Mouse (Mus musculus) stomach, postnatal 0 days (tissue): ENCODE measurements around the gene Slc43a1. TPM values are rescaled to one million over a fixed set of nuclear protein-coding genes. Genes with fewer than 3 reads are reported as not detected.

ENCODE experiments used
- ATAC-seq: fragments of 200-750 bp; cut with Nextera tagmentation; 2 replicates; pipeline ENCODE4 v1.8.0; 2017; ENCODE audit not compliant: low FRiP score, low TSS enrichment
- DNase-seq: peaks from one replicate; pipeline ENCODE4 v3.0.0-alpha.2; 2016; ENCODE audit warnings: low spot score
- H3K27ac ChIP-seq: fragments of 300-500 bp; sonication (generic); replicated peaks from 2 replicates; pipeline ENCODE4 v1.5.1; 2014; ENCODE audit warnings: mild to moderate bottlenecking, control low read depth
- H3K27me3 ChIP-seq: fragments of 300-500 bp; sonication (generic); 2 replicates; pipeline ENCODE4 v1.6.1; 2014; ENCODE audit warnings: low read length; ENCODE audit not compliant: control insufficient read depth, insufficient read depth
- H3K36me3 ChIP-seq: fragments of 300-500 bp; sonication (generic); 2 replicates; pipeline ENCODE4 v1.6.1; 2014; ENCODE audit warnings: low read length, mixed read lengths; ENCODE audit not compliant: control insufficient read depth, insufficient read depth
- H3K4me1 ChIP-seq: fragments of 300-500 bp; sonication (generic); replicated peaks from 2 replicates; pipeline ENCODE4 v1.6.1; 2014; ENCODE audit warnings: antibody characterized with exemption; ENCODE audit not compliant: control insufficient read depth, insufficient read depth
- H3K4me2 ChIP-seq: fragments of 300-500 bp; sonication (generic); replicated peaks from 2 replicates; pipeline ENCODE4 v1.6.1; 2014; ENCODE audit warnings: low read depth, mild to moderate bottlenecking, control low read depth, moderate library complexity
- H3K4me3 ChIP-seq: fragments of 300-500 bp; sonication (generic); 2 replicates; pipeline ENCODE4 v1.5.1; 2014; ENCODE audit warnings: low read depth, low read length, control low read depth
- H3K9ac ChIP-seq: fragments of 300-500 bp; sonication (generic); 2 replicates; pipeline ENCODE4 v1.6.1; 2014; ENCODE audit warnings: mild to moderate bottlenecking, low read length, control low read depth, mixed read lengths
- H3K9me3 ChIP-seq: fragments of 300-500 bp; sonication (generic); 2 replicates; pipeline ENCODE4 v1.6.1; 2016; ENCODE audit warnings: low read length; ENCODE audit not compliant: control insufficient read depth
- CTCF ChIP-seq: IDR thresholded peaks from 2 replicates; pipeline ENCODE4 v1.5.1; 2016; ENCODE audit warnings: antibody characterized with exemption, low read depth, mild to moderate bottlenecking, moderate library complexity
- EP300 ChIP-seq: optimal IDR thresholded peaks from 2 replicates; pipeline ENCODE3; 2016; ENCODE audit warnings: antibody characterized with exemption
- WGBS: fragments of 180-500 bp; shearing (Covaris S2); extraction: QIAGEN DNeasy Blood & Tissue Kit; methylation state at CpG from one replicate; pipeline ENCODE4 v1.1.7; 2014; 5-methylcytosine and 5-hydroxymethylcytosine counted together
- polyA plus RNA-seq: library from polyadenylated mRNA; unstranded; fragments of >200 nt; fragmentation: Nextera tagmentation; extraction: Ambion mirVana; gene quantifications from 2 replicates; pipeline ENCODE4 v1.2.1, GENCODE M21; 2015

Gene Slc43a1
- polyA plus RNA-seq, 1 experiment from 2014 or later: 5.1 TPM

DNA sequence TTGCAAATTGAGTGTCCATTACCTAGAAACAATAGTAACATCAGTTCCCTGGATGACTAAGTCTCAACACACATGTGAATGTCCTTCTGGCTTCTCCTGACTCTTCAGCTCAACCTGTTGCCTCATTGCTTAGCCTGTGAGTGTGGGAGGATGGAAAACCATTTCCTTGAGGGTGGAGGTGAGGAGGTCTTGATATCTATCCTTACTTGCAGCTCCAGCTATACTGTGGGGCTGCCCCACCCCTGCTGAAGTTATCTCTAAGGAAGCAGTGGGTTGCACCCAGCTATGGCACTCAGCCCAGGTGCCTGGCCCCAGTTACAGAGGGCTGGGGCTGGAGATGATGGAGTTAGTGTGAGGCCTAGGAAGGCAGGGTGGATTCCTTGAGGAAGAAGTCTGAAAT is 3.3 kb downstream of the Slc43a1 start:
- no peak overlapping the region for H3K4me3 ChIP-seq
- no peaks in the 10 kb centered on the region for H3K36me3 ChIP-seq
- DNase-seq: peak; percentile 32
- H3K4me2 ChIP-seq: no peak overlapping the region; the same call in 1 of the 2 replicates
- ATAC-seq: 0 out of 2 replicates have a peak, but pooled peaks have one; percentile 16
- no peaks in the 10 kb centered on the region for H3K9me3 ChIP-seq
- H3K9ac ChIP-seq: no peak overlapping the region
- no peaks in the 10 kb centered on the region for H3K27me3 ChIP-seq
- no peak overlapping the region for H3K27ac ChIP-seq
- peaks cover 10% of the 10 kb centered on the region for H3K4me1 ChIP-seq
- TF ChIP-seq CTCF (no peak), EP300 (no peak)

- Histone ChIP-seq H3K9me3 (no peaks in the 10 kb centered on the region), H3K27ac (no peak overlapping the region), H3K9ac (no peak overlapping the region), H3K4me1 (peaks cover 10% of the 10 kb centered on the region), H3K4me3 (no peak overlapping the region), H3K36me3 (no peaks in the 10 kb centered on the region), H3K4me2 (no peak overlapping the region), H3K27me3 (no peaks in the 10 kb centered on the region)
- DNase-seq (no peak), ATAC-seq (no peak)
- WGBS: 70% methylated on average over 6 of the region's 6 CpGs
- TF ChIP-seq EP300 (no peak), CTCF (no peak)
Observed at GRCm38 (mm10) chr2:84843654-84844053, 5.0 kb downstream of the Slc43a1 start.

DNA sequence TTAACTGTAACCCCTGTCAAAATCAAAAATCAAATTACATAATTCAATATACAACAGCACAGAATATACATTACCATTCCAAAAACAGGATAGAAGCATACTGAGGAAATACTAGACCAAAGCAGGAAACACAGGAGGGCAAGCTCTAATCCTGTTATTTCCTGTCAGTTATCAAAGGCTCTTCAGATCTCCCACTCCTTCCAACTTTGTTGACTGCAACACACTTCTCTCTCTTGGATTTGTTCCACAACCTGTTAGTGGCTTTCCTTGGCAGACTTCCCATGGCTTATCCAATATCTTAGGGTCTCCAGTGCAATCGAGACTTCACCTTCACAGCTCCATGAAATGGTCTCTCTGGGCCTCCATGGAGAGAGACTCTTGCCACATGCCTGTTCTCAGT is 6.6 kb downstream of the Slc43a1 start:
- Histone ChIP-seq H3K9ac (no peak overlapping the region), H3K27ac (no peak overlapping the region), H3K4me3 (no peak overlapping the region), H3K9me3 (no peaks in the 10 kb centered on the region), H3K4me2 (no peak overlapping the region), H3K36me3 (no peaks in the 10 kb centered on the region), H3K27me3 (no peaks in the 10 kb centered on the region), H3K4me1 (peaks cover 10% of the 10 kb centered on the region)
- WGBS: 69% methylated on average over 1 of the region's 1 CpGs
- no peak for DNase-seq
- no peak for ATAC-seq
- TF ChIP-seq EP300 (no peak), CTCF (no peak)

- ATAC-seq (peak; percentile 67), DNase-seq (no peak)
- Histone ChIP-seq H3K27me3 (no peaks in the 10 kb centered on the region), H3K4me3 (no peak overlapping the region), H3K9ac (no peak overlapping the region), H3K4me2 (peak overlapping the region; percentile 42; the same call in 1 of the 2 replicates), H3K4me1 (no peaks in the 10 kb centered on the region), H3K36me3 (0 out of 2 replicates have a peak, but pooled peaks cover 5% of the 10 kb centered on the region), H3K9me3 (no peaks in the 10 kb centered on the region), H3K27ac (peak overlapping the region; percentile 59; the same call in 1 of the 2 replicates)
- 50% methylated on average over 7 of the region's 7 CpGs for WGBS
- TF ChIP-seq EP300 (no peak), CTCF (no peak)
Observed at GRCm38 (mm10) chr2:84850407-84851129, 11.9 kb downstream of the Slc43a1 start.

GRCm38 (mm10) chr2:84851130-84852040 is 12.7 kb downstream of the Slc43a1 start:
- Histone ChIP-seq H3K27me3 (no peaks in the 10 kb centered on the region), H3K36me3 (0 out of 2 replicates have a peak, but pooled peaks cover 5% of the 10 kb centered on the region), H3K9ac (no peak overlapping the region), H3K27ac (peak overlapping the region; percentile 59), H3K4me3 (no peak overlapping the region), H3K4me2 (peak overlapping the region; percentile 42; the same call in 1 of the 2 replicates), H3K4me1 (no peaks in the 10 kb centered on the region), H3K9me3 (no peaks in the 10 kb centered on the region)
- peak; percentile 77 for DNase-seq
- TF ChIP-seq CTCF: no peak
- no peak for TF ChIP-seq EP300
- 42% methylated on average over 23 of the region's 23 CpGs for WGBS
- ATAC-seq: peak; percentile 88

- TF ChIP-seq EP300 (no peak), CTCF (peak; percentile 90)
- H3K4me3 ChIP-seq: no peak overlapping the region
- 73% methylated on average over 2 of the region's 2 CpGs for WGBS
- H3K9ac ChIP-seq: no peak overlapping the region
- ATAC-seq: peak; percentile 52
- H3K4me2 ChIP-seq: no peak overlapping the region
- peaks cover 11% of the 10 kb centered on the region; the same call in 1 of the 2 replicates for H3K36me3 ChIP-seq
- no peak overlapping the region for H3K27ac ChIP-seq
- H3K9me3 ChIP-seq: no peaks in the 10 kb centered on the region
- peak; percentile 58 for DNase-seq
- H3K27me3 ChIP-seq: no peaks in the 10 kb centered on the region
- no peaks in the 10 kb centered on the region for H3K4me1 ChIP-seq
Observed at GRCm38 (mm10) chr2:84855732-84856131, 17.1 kb downstream of the Slc43a1 start.
